Mouse (Mus musculus) G1E (cell line): Measurements from ENCODE around the gene Armh3. TPM values are rescaled to one million over a fixed set of nuclear protein-coding genes. Genes with fewer than 3 reads are reported as not detected.

Source experiments
- ATAC-seq: 2 replicates; pipeline ENCODE4 v1.8.0; 2016; ENCODE audit warnings: mild to moderate bottlenecking; ENCODE audit not compliant: insufficient number of reproducible peaks, poor library complexity, low FRiP score, severe bottlenecking; ENCODE audit errors: extremely low read depth
- DNase-seq: peaks from one replicate; pipeline ENCODE4 v3.0.0; 2012; ENCODE audit warnings: low spot score
- H3K27me3 ChIP-seq: 2 replicates; pipeline ENCODE4 v1.6.1; 2012; ENCODE audit warnings: mild to moderate bottlenecking, low read length, inconsistent platforms; ENCODE audit not compliant: insufficient read depth
- H3K36me3 ChIP-seq: replicated peaks from 2 replicates; pipeline ENCODE3; 2012; ENCODE audit warnings: mild to moderate bottlenecking, inconsistent platforms
- H3K4me1 ChIP-seq: 2 replicates; pipeline ENCODE4 v1.6.1; 2012; ENCODE audit warnings: low read depth, low read length, inconsistent platforms, mixed read lengths; ENCODE audit not compliant: insufficient read depth
- H3K4me3 ChIP-seq: 2 replicates; pipeline ENCODE4 v1.5.1; 2012; ENCODE audit warnings: low read depth, mild to moderate bottlenecking, inconsistent platforms, low read length, moderate library complexity, mixed read lengths
- H3K9me3 ChIP-seq: replicated peaks from 2 replicates; pipeline ENCODE4 v1.6.1; 2012; ENCODE audit warnings: inconsistent platforms
- CTCF ChIP-seq: IDR thresholded peaks from 2 replicates; pipeline ENCODE4 v1.5.1; 2012; ENCODE audit warnings: low read depth, low read length, inconsistent platforms, mixed read lengths
- GATA1 ChIP-seq: IDR thresholded peaks from 2 replicates; pipeline ENCODE4 v1.6.1; 2012; ENCODE audit warnings: borderline replicate concordance, low read length, inconsistent platforms, mixed read lengths
- GATA2 ChIP-seq: IDR thresholded peaks from 2 replicates; pipeline ENCODE4 v1.6.1; 2012; ENCODE audit warnings: low read depth, low read length, inconsistent platforms, borderline replicate concordance
- POLR2AphosphoS5 ChIP-seq: IDR thresholded peaks from 2 replicates; pipeline ENCODE4 v1.6.1; 2012; ENCODE audit warnings: low read depth, low read length, inconsistent platforms; ENCODE audit not compliant: insufficient replicate concordance
- TAL1 ChIP-seq: conservative IDR thresholded peaks from 2 replicates; pipeline ENCODE4 v1.6.1; 2012; ENCODE audit warnings: low read depth, low read length, inconsistent platforms, mixed read lengths
- polyA plus RNA-seq: library from polyadenylated mRNA; stranded (reverse); fragments of >175 nt; gene quantifications from 2 replicates; pipeline ENCODE4 v1.2.3, GENCODE M21; 2012
- total RNA-seq, 2 experiments: library from RNA; stranded (forward) in 1 of 2; stranded (reverse) in 1 of 2; fragments of 200-1000 nt in 1 of 2; fragments of >200 nt in 1 of 2; fragmentation: Nextera tagmentation in 1 of 2; gene quantifications; 2 replicates each; pipeline ENCODE4 v1.2.3; 2014 to 2017

Armh3 gene
- total and polyA plus RNA-seq, 3 experiments = 1.9 to 13.0 (median 7.1) TPM

- no peak overlapping the region; the same call in 1 of the 2 replicates for H3K4me3 ChIP-seq
- TF ChIP-seq POLR2AphosphoS5 = no peak
- no peak for TF ChIP-seq GATA1
- no peak for TF ChIP-seq TAL1
- TF ChIP-seq CTCF = no peak
- no peak for TF ChIP-seq GATA2
Observed at GRCm38 (mm10) chr19:46005680-46006079, 7.4 kb upstream of the Armh3 start.

GRCm38 (mm10) chr19:46004814-46005466 is 6.7 kb upstream of the Armh3 start:
- DNase-seq (no peak), ATAC-seq (no peak)
- Histone ChIP-seq H3K4me1 (peaks cover 36% of the 10 kb centered on the region), H3K36me3 (peaks cover 48% of the 10 kb centered on the region), H3K4me3 (peak overlapping the region; percentile 86; the same call in 1 of the 2 replicates), H3K27me3 (no peaks in the 10 kb centered on the region), H3K9me3 (no peaks in the 10 kb centered on the region)
- TF ChIP-seq POLR2AphosphoS5 (no peak), GATA2 (no peak), TAL1 (no peak), CTCF (no peak), GATA1 (no peak)

More at GRCm38 (mm10) chr19:46005680-46006079, 7.4 kb upstream of the Armh3 start:
- Histone ChIP-seq H3K4me1 (peaks cover 36% of the 10 kb centered on the region), H3K36me3 (peaks cover 48% of the 10 kb centered on the region), H3K27me3 (no peaks in the 10 kb centered on the region), H3K9me3 (no peaks in the 10 kb centered on the region)
- DNase-seq = no peak
- ATAC-seq = no peak

- ATAC-seq (peak; percentile 80), DNase-seq (peak; percentile 94)
- Histone ChIP-seq H3K27me3 (no peaks in the 10 kb centered on the region), H3K36me3 (peaks cover 44% of the 10 kb centered on the region), H3K4me1 (peaks cover 45% of the 10 kb centered on the region), H3K4me3 (peak within 1 kb of the TSS; percentile 86), H3K9me3 (no peaks in the 10 kb centered on the region)
- no peak for TF ChIP-seq GATA1
- no peak for TF ChIP-seq CTCF
- no peak for TF ChIP-seq GATA2
- no peak for TF ChIP-seq POLR2AphosphoS5
Observed at GRCm38 (mm10) chr19:46003371-46004226, 5.3 kb upstream of the Armh3 start, which contains the start of gene Hps6. Hps6 (plus strand) TSS chr19:46003508.

- TF ChIP-seq POLR2AphosphoS5 (no peak), GATA1 (no peak), CTCF (no peak), GATA2 (no peak), TAL1 (no peak)
- no peaks in the 10 kb centered on the region for H3K9me3 ChIP-seq
- H3K27me3 ChIP-seq = no peaks in the 10 kb centered on the region
- peaks cover 33% of the 10 kb centered on the region for H3K36me3 ChIP-seq
- H3K4me1 ChIP-seq = peaks cover 50% of the 10 kb centered on the region
- ATAC-seq (no peak), DNase-seq (no peak)
- H3K4me3 ChIP-seq = no peak overlapping the region
Observed at GRCm38 (mm10) chr19:46002279-46002678, 4.0 kb upstream of the Armh3 start.

- TF ChIP-seq CTCF (no peak), POLR2AphosphoS5 (no peak), TAL1 (no peak), GATA1 (no peak), GATA2 (no peak)
- ATAC-seq (no peak), DNase-seq (no peak)
- H3K9me3 ChIP-seq = 0 out of 2 replicates have a peak, but pooled peaks cover 2% of the 10 kb centered on the region
- peaks cover 11% of the 10 kb centered on the region for H3K36me3 ChIP-seq
- no peaks in the 10 kb centered on the region for H3K27me3 ChIP-seq
- no peak overlapping the region for H3K4me3 ChIP-seq
- H3K4me1 ChIP-seq = peaks cover 36% of the 10 kb centered on the region
Observed at GRCm38 (mm10) chr19:45999378-45999777, 1.1 kb upstream of the Armh3 start.

GRCm38 (mm10) chr19:45998694-45999217 is 468 bp upstream of the Armh3 start:
- Histone ChIP-seq H3K9me3 (peaks cover 4% of the 10 kb centered on the region; the same call in 1 of the 2 replicates), H3K27me3 (no peaks in the 10 kb centered on the region), H3K4me3 (peak overlapping the region; percentile 80), H3K36me3 (peaks cover 6% of the 10 kb centered on the region), H3K4me1 (peaks cover 29% of the 10 kb centered on the region)
- no peak for TF ChIP-seq POLR2AphosphoS5
- no peak for TF ChIP-seq CTCF
- no peak for TF ChIP-seq GATA2
- no peak for TF ChIP-seq TAL1
- TF ChIP-seq GATA1 = no peak
- no peak for ATAC-seq
- DNase-seq = no peak
